Mouse (Mus musculus): ENCODE results near the gene Rasgrp4. TPM values are rescaled to one million over a fixed set of nuclear protein-coding genes. Genes with fewer than 3 reads are reported as not detected.

Gene Rasgrp4
- total and polyA plus RNA-seq, 3 experiments: 0.26 to 3.2 (median 1.4) TPM

GRCm38 (mm10) chr7:29148771-29149170 lies 14.1 kb downstream of the Rasgrp4 start:
- no peak overlapping the region for H3K27ac ChIP-seq (ENCODE audit: insufficient read depth, low read depth)
- H3K9me3 ChIP-seq (replicated peaks; ENCODE audit: low read length): no peaks in the 10 kb centered on the region
- dilution Hi-C loops (cut with MboI; ENCODE audit: extremely low pct_ligation_motif_present, extremely low pct_unique_long_range_greater_than_20kb, low sequenced_read_pairs) (no loop called here), in situ Hi-C loops (cut with MboI; ENCODE audit: low pct_ligation_motif_present, low pct_unique_long_range_greater_than_20kb, low sequenced_read_pairs) (no loop called here)
- H3K4me1 ChIP-seq (ENCODE audit: control insufficient read depth in 1 of 2, insufficient read depth in 2 of 2): peaks cover 4 to 18% of the 10 kb centered on the region in 2 experiments; a peak in 3 of 4 replicates
- no peak overlapping the region for H3K4me3 ChIP-seq (replicated peaks in 1 of 3; ENCODE audit: low read depth in 2 of 3, low read length in 2 of 3, poor library complexity in 1 of 3)
- H3K27me3 ChIP-seq (replicated peaks): no peaks in the 10 kb centered on the region
- no peak overlapping the region for H3K4me2 ChIP-seq (ENCODE audit: insufficient read depth, low read depth, poor library complexity, severe bottlenecking)
- H3K79me2 ChIP-seq (replicated peaks; ENCODE audit: control insufficient read depth, extremely low read depth, insufficient read depth, poor library complexity, severe bottlenecking): no peaks in the 10 kb centered on the region
- H3K9ac ChIP-seq (ENCODE audit: insufficient read depth, low read depth): no peak overlapping the region
- DNase-seq (ENCODE audit: extremely low read depth): no peak
- no peak for TF ChIP-seq MAFK (IDR thresholded peaks at IDR 0.05; ENCODE audit: insufficient replicate concordance, low read length)
- no peak for TF ChIP-seq SIN3A (IDR thresholded peaks at IDR 0.05; ENCODE audit: low read length)
- no peak for TF ChIP-seq USF2 (conservative IDR thresholded peaks at IDR 0.05; ENCODE audit: low read depth, low read length)
- TF ChIP-seq TCF12 (IDR thresholded peaks at IDR 0.05; ENCODE audit: low read depth, low read length): no peak
- no peak for TF ChIP-seq MEF2A (IDR thresholded peaks at IDR 0.05; ENCODE audit: borderline replicate concordance, low read depth, low read length)
- peaks cover 0 to 22% of the 10 kb centered on the region in 2 experiments for H3K36me3 ChIP-seq (replicated peaks in 1 of 2; ENCODE audit: control insufficient read depth in 1 of 2, insufficient read depth in 1 of 2, low read length in 1 of 2)

GRCm38 (mm10) chr7:29151486-29151885 lies 16.8 kb downstream of the Rasgrp4 start:
- TF ChIP-seq JUN (IDR thresholded peaks at IDR 0.05; ENCODE audit: insufficient read depth, low read depth, low read length): no peak
- TF ChIP-seq RCOR1 (conservative IDR thresholded peaks at IDR 0.05; ENCODE audit: low read depth, low read length): no peak
- no peak for TF ChIP-seq ELF1 (IDR thresholded peaks at IDR 0.05; ENCODE audit: low read depth, low read length)
- no peak for TF ChIP-seq BHLHE40 (IDR thresholded peaks at IDR 0.05; ENCODE audit: low read depth, low read length)
- TF ChIP-seq TCF12 (IDR thresholded peaks at IDR 0.05; ENCODE audit: low read depth, low read length): no peak
- TF ChIP-seq MAX (IDR thresholded peaks at IDR 0.05; ENCODE audit: low read length): no peak
- TF ChIP-seq MXI1 (IDR thresholded peaks at IDR 0.05; ENCODE audit: low read depth, low read length): no peak
- no peak for TF ChIP-seq JUND (conservative IDR thresholded peaks at IDR 0.05; ENCODE audit: low read depth, low read length)
- TF ChIP-seq ZMIZ1 (IDR thresholded peaks at IDR 0.05; ENCODE audit: low read depth, low read length): no peak
- no peak for TF ChIP-seq CHD2 (IDR thresholded peaks at IDR 0.05; ENCODE audit: low read length)
- TF ChIP-seq MAZ (IDR thresholded peaks at IDR 0.05; ENCODE audit: low read depth, low read length): no peak
- TF ChIP-seq MAFK (IDR thresholded peaks at IDR 0.05; ENCODE audit: insufficient replicate concordance, low read length): no peak
- TF ChIP-seq NRF1 (IDR thresholded peaks at IDR 0.05; ENCODE audit: low read depth, low read length): no peak
- TF ChIP-seq CHD1 (IDR thresholded peaks at IDR 0.05; ENCODE audit: low read depth, low read length): no peak
- TF ChIP-seq ZKSCAN1 (IDR thresholded peaks at IDR 0.05; ENCODE audit: borderline replicate concordance, low read depth, low read length): no peak
- TF ChIP-seq SMC3 (IDR thresholded peaks at IDR 0.05; ENCODE audit: low read depth, low read length): no peak
- TF ChIP-seq POLR2A (IDR thresholded peaks at IDR 0.05; ENCODE audit: low read depth, low read length): no peak
- no peak for TF ChIP-seq USF1 (IDR thresholded peaks at IDR 0.05; ENCODE audit: low read depth, low read length)
- Histone ChIP-seq H3K27me3 (replicated peaks) (no peaks in the 10 kb centered on the region), H3K79me2 (replicated peaks; ENCODE audit: control insufficient read depth, extremely low read depth, insufficient read depth, poor library complexity, severe bottlenecking) (no peaks in the 10 kb centered on the region), H3K4me2 (ENCODE audit: insufficient read depth, low read depth, poor library complexity, severe bottlenecking) (no peak overlapping the region), H3K36me3 (replicated peaks in 1 of 2; ENCODE audit: control insufficient read depth in 1 of 2, insufficient read depth in 1 of 2, low read length in 1 of 2) (peaks cover 4 to 29% of the 10 kb centered on the region in 2 experiments), H3K27ac (ENCODE audit: insufficient read depth, low read depth) (no peak overlapping the region), H3K9me3 (replicated peaks; ENCODE audit: low read length) (peaks cover 6% of the 10 kb centered on the region), H3K4me1 (ENCODE audit: control insufficient read depth in 1 of 2, insufficient read depth in 2 of 2) (peaks cover 1 to 16% of the 10 kb centered on the region in 2 experiments; a peak in 2 of 4 replicates), H3K4me3 (replicated peaks in 1 of 3; ENCODE audit: low read depth in 2 of 3, low read length in 2 of 3, poor library complexity in 1 of 3) (no peak overlapping the region), H3K9ac (ENCODE audit: insufficient read depth, low read depth) (no peak overlapping the region)
- dilution Hi-C loops (cut with MboI; ENCODE audit: extremely low pct_ligation_motif_present, extremely low pct_unique_long_range_greater_than_20kb, low sequenced_read_pairs) (no loop called here), in situ Hi-C loops (cut with MboI; ENCODE audit: low pct_ligation_motif_present, low pct_unique_long_range_greater_than_20kb, low sequenced_read_pairs) (no loop called here)
- no peak for DNase-seq (ENCODE audit: extremely low read depth)
